Mouse (Mus musculus) adipocyte (in vitro differentiated cells): ENCODE results near the gene Aoc3.
A peak's percentile ranks its signal among the peaks of the same experiment; 100 is the strongest.
"Not testable (repeated sequence)": the region's sequence is repeated elsewhere in the genome, so short reads cannot be mapped to it uniquely, and the experiment has no call there.

ENCODE experiments used
- DNase-seq: peaks from one replicate; pipeline ENCODE4 v3.0.0-alpha.2; 2016; ENCODE audit warnings: low spot score

The Aoc3 gene

DNA sequence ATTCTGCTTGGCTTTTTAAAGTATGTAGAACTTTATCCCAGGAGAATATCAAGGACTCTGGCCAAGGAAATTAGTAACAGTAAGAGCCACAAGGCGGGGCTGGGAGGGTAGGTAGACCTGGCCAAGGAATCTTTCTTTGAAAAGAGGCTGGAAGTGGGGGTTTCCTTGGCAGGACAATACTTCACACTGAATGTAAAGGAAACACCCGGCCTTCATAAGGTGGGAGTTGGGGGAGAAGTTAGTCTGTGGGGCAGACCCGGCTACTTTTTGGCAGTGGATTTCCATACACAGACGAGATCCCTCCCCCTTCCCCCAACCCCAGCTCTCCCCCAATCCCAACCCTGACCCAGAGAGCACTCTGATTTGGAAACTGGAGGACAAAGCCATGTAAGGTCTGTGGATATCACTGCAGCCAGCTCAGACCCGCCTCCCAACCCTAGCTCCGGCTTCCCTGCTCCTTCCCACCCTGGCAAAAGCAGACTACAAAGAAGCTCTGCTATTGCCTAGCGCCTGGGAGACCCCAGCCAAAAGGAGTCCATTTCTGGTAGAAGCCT lies at the start of gene Aoc3:
TSS of gene Aoc3 (plus strand) at position 235 of the 554 bp plus-strand sequence.
- DNase-seq: peak; percentile 95

DNA sequence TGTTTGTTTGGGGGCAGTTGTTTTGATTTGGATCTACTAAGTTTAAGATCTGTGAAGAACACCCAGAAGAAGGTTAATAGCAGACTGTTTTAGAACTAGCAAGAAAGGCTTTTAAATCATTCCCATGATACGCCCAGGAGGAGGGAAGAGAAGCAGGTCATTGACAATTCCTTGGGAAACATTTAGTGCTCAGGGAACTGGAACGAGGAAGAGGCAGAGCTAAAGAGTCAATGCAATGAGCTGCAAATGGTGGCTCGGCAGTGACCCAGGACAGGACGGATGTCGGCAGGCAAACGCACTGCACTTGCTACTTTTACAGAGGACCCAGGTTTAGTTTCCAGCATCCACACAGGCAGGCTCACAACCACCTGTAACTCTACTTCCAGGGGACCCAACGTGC lies 49.6 kb upstream of the Aoc3 start:
- no peak for DNase-seq

DNA sequence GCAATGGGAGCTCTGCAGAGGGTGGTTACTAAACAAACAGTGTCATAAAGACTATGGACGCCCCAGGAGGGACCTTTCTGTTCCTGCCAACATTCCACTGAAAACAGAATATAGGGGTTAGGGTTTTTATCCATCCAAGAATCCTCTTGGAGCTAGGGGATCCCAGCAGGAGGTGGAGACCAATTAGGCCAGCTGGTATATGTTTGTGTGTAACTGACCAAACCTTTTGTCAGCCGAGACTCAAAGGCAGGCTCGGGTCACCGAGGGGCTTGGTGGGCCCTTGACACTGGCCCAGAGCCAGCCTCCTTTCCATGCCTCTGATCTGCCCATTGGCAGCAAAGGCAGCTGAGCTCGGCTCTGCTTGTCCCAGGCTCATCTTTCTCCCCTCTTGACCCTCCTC lies 47.5 kb upstream of the Aoc3 start:
- no peak for DNase-seq

DNA sequence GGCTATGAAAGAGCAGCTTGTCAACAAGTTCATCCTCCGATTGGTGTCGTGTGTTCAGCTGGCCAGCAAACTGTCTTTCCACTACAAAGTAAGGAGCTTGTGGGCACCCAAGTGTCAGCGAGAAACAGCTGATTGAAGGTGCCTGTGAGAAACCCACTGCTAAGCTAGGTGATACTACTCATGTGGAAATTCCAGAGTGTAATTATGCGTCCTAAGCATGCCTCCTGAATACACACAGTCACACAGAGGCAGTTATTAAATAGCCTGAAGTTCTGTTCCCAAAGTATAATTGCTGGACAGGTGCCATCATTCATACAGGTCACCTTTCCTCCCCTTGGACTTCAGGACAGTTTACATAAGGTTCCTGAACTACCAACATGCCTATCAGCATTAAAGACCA lies 46.6 kb upstream of the Aoc3 start:
- DNase-seq: no peak

DNA sequence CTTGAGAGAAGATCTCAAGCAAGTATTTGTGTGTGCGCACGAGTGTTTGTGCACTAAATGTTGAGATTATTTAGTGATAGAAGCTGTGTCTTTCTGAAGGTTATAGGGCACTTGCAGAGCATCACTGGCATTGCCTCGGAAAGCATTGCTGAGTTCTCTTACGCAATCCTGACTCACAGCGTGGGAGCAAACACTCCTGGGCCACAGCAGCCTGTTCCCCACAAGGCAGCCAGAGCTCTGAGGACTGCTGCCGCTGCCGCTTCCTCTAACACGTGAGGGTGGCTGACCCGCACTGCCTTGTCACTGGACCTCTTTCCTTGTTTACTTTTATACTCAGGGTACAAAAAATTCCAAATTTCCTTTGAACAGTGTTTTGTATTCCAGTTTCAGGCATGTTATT lies 43.1 kb upstream of the Aoc3 start:
- peak; percentile 82 for DNase-seq

DNA sequence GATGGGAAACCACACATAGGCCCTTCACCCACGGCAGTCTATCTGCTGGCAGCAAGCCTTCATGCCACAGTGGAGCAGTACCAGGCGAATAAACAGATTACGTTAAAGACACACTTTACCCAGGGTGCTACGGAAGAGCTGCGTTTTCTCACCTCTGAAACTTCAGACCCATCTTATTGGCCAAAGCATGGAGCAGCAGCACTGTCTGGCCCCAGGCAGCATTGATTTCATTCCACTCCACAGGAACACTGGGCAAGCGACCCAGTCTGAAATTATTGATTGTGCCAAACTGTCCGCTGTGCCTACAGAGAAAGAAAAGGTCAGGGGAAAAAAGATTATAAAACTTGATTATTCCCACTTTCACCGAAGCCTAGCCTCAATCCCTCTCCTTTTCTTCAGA lies 39.2 kb upstream of the Aoc3 start:
- DNase-seq: no peak

DNA sequence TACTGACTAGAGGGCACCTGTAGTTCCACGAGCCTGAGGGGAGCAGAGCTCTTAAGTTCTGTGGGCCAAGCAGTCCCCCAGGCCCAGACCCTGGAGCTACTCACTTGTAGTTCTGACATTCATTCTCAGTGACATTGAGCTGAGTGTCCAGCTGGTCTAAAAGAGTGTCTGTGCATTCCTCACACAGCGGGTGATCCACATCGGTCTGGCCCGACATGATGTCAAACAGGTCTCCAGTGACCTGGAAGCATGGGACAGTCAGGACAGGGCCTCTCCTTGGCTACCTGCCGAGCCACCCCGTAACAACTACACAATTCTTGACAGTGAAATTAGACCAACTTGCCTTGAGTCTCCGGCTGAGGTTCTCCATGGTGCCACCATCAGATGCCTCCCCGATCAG lies 35.2 kb upstream of the Aoc3 start:
- no peak for DNase-seq

DNA sequence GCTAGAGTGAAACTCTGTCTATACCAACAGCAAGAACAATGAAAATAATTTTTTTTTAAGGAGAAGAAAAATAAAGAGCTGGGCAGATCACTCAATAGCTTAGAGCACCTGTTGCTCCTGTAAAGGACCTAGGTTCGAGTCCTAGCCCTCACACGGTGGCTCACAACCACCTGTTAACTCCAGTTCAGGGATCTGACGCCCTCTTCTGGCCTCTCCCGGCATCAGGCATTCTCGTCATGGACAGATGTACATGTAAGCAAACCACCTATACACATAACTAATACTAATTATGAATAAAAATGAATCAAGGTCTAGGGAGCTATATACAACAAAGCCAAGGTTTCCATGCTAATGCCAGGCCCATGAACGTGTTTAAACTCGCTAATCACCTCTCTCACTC lies 29.5 kb upstream of the Aoc3 start:
- DNase-seq: no peak

DNA sequence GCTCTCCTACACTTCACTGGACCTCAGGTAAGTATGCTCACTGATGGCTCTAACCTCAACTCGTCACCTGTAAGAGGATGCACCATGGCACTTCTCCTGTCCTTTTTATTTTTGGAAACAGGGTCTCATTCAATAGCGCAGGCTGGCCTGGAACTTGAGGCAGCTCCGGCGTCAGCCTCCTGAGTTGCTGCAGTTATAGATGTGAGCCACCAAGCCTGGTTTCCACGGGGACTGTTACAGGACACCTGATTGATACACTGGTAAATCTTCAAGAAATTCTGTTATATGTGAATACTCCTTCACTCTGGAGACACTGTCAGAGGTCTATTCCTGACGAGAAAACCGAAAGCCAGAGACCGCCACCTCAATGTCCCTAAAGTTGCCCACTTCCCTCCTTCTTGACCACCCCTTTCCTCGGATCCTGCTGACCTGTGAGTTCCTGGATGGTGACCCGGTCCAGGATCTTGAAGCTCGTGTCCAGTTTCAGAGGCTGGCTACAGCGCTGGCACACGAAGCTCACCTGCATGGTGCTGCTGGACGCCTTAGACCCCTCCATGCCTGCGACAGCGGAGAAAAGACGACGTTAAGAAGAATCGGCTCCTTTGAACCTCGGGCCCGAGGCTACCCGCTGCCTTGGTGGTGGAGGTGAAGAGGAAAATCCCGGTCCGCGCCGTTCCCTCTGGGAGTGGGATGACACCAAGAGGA lies 29.0 kb upstream of the Aoc3 start:
- peak; percentile 21 for DNase-seq

GRCm38 (mm10) chr11:101302004-101302798 lies 28.2 kb upstream of the Aoc3 start, which contains the start of gene Becn1:
Gene Becn1, minus strand, starts transcription at chr11:101302286.
- DNase-seq: peak; percentile 97

GRCm38 (mm10) chr11:101307744-101308143 lies 22.7 kb upstream of the Aoc3 start:
- DNase-seq: no peak

- DNase-seq: no peak
Measured at GRCm38 (mm10) chr11:101311083-101311482, 19.3 kb upstream of the Aoc3 start.

GRCm38 (mm10) chr11:101312150-101312549 lies 18.3 kb upstream of the Aoc3 start:
- no peak for DNase-seq

DNA sequence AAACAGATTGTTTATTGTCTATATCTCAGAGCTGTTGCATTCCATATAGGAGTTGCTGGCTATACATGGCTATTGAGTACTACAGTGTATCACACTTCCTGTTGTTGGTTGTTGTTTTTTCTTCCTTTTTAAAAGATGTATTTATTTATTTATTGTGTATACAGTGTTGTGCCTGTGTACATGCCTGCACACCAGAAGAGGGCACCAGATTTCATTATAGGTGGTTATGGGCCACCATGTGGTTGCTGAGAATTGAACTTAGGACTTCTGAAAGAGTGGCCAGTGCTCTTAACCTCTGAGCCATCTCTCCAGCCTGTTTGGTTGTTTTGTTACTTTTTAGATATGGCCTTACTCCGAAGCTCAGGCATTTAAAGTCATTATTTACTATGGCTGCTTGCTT lies 15.8 kb upstream of the Aoc3 start:
- DNase-seq: no peak

DNA sequence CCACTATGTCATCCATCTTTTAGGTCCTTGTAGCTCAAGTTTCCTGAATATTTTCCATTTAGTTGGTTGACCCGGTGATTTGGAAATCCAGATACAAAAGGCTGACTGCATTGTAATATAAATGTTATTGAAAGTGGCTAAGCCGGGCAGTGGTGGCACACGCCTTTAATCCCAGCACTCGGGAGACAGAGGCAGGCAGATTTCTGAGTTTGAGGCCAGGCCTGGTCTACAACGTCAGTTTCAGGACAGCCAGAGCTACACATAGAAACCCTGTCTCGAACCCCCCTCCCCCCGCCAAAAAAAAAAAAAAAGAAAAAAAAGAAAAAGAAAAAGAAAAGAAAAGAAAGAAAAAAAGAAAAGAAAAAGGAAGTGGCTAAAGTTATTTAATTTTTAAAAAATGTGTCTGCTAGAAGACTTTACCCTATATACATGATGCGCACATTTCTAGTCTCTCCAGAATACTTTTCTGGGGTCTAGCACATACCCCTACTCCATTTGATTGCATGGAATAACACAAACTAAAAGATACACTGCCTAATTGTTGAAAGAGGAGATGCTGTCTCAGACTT lies 15.2 kb upstream of the Aoc3 start:
- no peak for DNase-seq

DNA sequence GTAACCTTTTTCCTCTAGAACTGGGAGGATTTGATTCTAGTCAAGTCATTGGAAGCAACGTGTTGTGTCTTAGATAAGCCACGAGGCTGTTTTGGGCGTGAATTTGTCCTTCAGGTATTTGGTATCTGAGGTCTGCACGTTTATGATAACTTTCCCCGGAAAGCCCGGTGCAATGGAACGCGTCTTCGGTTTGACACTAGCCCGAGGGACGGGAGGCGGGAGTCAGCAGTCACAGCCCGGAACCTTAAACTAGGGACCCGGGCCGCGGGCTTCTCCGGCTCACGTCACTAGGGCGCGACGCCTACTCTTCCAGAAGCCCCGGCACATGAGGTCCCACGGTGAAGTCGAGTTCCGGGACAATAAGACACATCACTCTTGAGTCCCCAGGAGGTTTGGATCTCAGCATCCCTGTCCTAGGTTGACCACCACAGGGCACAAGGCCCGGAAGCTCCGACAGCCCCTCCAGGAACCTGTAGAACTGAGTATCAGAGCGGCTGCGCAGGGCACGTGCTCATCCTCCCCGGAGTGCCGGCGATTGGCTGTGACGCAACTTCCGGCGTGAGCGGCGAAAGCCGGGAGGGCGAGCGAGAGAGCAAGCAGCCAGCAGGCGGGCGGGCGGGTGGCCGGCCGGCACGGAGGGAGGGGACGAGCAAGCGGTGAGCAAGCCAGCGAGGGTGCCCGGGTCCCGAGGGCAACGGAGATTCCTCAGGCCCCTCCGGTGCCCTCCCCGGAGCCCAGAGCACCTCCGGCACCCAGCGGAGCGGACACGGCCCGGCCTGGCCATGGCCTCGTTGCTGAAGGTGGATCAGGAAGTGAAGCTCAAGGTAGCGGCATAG lies 14.5 kb upstream of the Aoc3 start, which contains the start of gene Psme3:
TSS of gene Psme3 (plus strand) at position 549 of the 836 bp plus-strand sequence.
- DNase-seq: peak; percentile 91

DNA sequence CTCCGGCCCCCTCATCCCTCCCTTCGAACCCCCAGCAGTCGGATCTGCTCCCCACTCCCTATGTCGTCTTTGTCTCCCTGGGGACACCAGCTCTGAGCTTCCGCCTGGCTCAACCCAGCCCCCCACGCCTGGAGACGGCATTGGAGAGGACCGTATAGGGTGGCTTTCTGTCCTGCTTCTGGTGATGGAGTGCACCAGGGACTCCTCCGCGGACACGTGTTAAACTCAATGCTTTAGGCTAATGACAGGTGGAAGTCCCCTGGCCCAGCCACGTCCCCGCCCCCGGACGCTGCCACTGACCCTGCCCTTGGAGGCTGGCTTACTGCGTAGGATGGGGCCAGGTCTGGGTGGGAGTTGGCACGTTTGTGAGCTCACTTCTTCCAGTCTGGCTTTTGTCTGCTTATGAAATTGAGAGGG lies 13.9 kb upstream of the Aoc3 start:
- no peak for DNase-seq

- DNase-seq: peak; percentile 83
Measured at GRCm38 (mm10) chr11:101323609-101324008, 6.8 kb upstream of the Aoc3 start.

- DNase-seq: no peak
Measured at GRCm38 (mm10) chr11:101324763-101325162, 5.6 kb upstream of the Aoc3 start, which contains the start of gene Aoc2. Gene Aoc2, plus strand, starts transcription at chr11:101325063.

- DNase-seq: not testable (repeated sequence)
Measured at GRCm38 (mm10) chr11:101325201-101325600, 5.2 kb upstream of the Aoc3 start.

- DNase-seq: no peak
Measured at GRCm38 (mm10) chr11:101326147-101326546, 4.3 kb upstream of the Aoc3 start.

GRCm38 (mm10) chr11:101327311-101327710 lies 3.1 kb upstream of the Aoc3 start:
- peak; percentile 53 for DNase-seq
